Mouse (Mus musculus): ENCODE measurements around the gene Hspa12b. TPM values are rescaled to one million over a fixed set of nuclear protein-coding genes. Genes with fewer than 3 reads are reported as not detected.

Gene Hspa12b
- polyA plus RNA-seq, 2 experiments = 10.2 to 42.7 TPM

GRCm38 (mm10) chr2:131179246-131179886 is 52.3 kb downstream of the Hspa12b start:
- peak overlapping the region; percentile 58 for H3K4me3 ChIP-seq (replicated peaks; ENCODE audit: low read length)
- H3K4me2 ChIP-seq (replicated peaks; ENCODE audit: low read depth, low read length, severe bottlenecking) = peak overlapping the region; percentile 96
- peak overlapping the region; percentile 93 for H3K27ac ChIP-seq (replicated peaks; ENCODE audit: low read depth, low read length)
- DNase-seq (ENCODE audit: low spot score) (peak; percentile 53), ATAC-seq (ENCODE audit: low FRiP score, low read depth) (peak; percentile 77)
- peaks cover 18% of the 10 kb centered on the region; the same call in 1 of the 2 replicates for H3K36me3 ChIP-seq (ENCODE audit: control insufficient read depth, insufficient read depth, low read length)
- H3K9me3 ChIP-seq (ENCODE audit: control insufficient read depth, low read length) = no peaks in the 10 kb centered on the region
- no peak for TF ChIP-seq POLR2A (IDR thresholded peaks at IDR 0.05; ENCODE audit: borderline replicate concordance, extremely low read depth, insufficient read depth, insufficient read length)
- H3K4me1 ChIP-seq (ENCODE audit: control insufficient read depth, insufficient read depth, low read length) = peaks cover 25% of the 10 kb centered on the region
- WGBS = under 1% methylated on average over 47 of the region's 67 CpGs
- H3K27me3 ChIP-seq (ENCODE audit: control insufficient read depth, insufficient read depth, low read length) = no peaks in the 10 kb centered on the region
- H3K9ac ChIP-seq (ENCODE audit: low read depth, low read length, severe bottlenecking) = peak overlapping the region; percentile 89

GRCm38 (mm10) chr2:131179990-131180587 is 53.0 kb downstream of the Hspa12b start, which contains the start of gene Cenpb:
Gene Cenpb, minus strand, starts transcription at chr2:131180067.
- 4% methylated on average over 32 of the region's 57 CpGs for WGBS
- H3K27ac ChIP-seq (replicated peaks; ENCODE audit: low read depth, low read length) = peak within 1 kb of the TSS; percentile 93
- DNase-seq (ENCODE audit: low spot score) = peak; percentile 76
- ATAC-seq (ENCODE audit: low FRiP score, low read depth) = peak; percentile 90
- H3K27me3 ChIP-seq (ENCODE audit: control insufficient read depth, insufficient read depth, low read length) = no peaks in the 10 kb centered on the region
- peaks cover 25% of the 10 kb centered on the region for H3K4me1 ChIP-seq (ENCODE audit: control insufficient read depth, insufficient read depth, low read length)
- H3K4me2 ChIP-seq (replicated peaks; ENCODE audit: low read depth, low read length, severe bottlenecking) = peak within 1 kb of the TSS; percentile 96
- H3K36me3 ChIP-seq (ENCODE audit: control insufficient read depth, insufficient read depth, low read length) = peaks cover 18% of the 10 kb centered on the region; the same call in 1 of the 2 replicates
- no peaks in the 10 kb centered on the region for H3K9me3 ChIP-seq (ENCODE audit: control insufficient read depth, low read length)
- no peak for TF ChIP-seq POLR2A (IDR thresholded peaks at IDR 0.05; ENCODE audit: borderline replicate concordance, extremely low read depth, insufficient read depth, insufficient read length)
- peak within 1 kb of the TSS; percentile 58 for H3K4me3 ChIP-seq (replicated peaks; ENCODE audit: low read length)
- H3K9ac ChIP-seq (ENCODE audit: low read depth, low read length, severe bottlenecking) = peak within 1 kb of the TSS; percentile 89

- TF ChIP-seq POLR2A (IDR thresholded peaks at IDR 0.05; ENCODE audit: borderline replicate concordance, extremely low read depth, insufficient read depth, insufficient read length) = no peak
- no peaks in the 10 kb centered on the region for H3K27me3 ChIP-seq (ENCODE audit: control insufficient read depth, insufficient read depth, low read length)
- H3K4me2 ChIP-seq (replicated peaks; ENCODE audit: low read depth, low read length, severe bottlenecking) = peak overlapping the region; percentile 66
- H3K9me3 ChIP-seq (ENCODE audit: control insufficient read depth, low read length) = no peaks in the 10 kb centered on the region
- 3% methylated on average over 14 of the region's 14 CpGs for WGBS
- peak overlapping the region; percentile 59 for H3K4me3 ChIP-seq (replicated peaks; ENCODE audit: low read length)
- H3K4me1 ChIP-seq (ENCODE audit: control insufficient read depth, insufficient read depth, low read length) = peaks cover 17% of the 10 kb centered on the region
- peaks cover 13% of the 10 kb centered on the region; the same call in 1 of the 2 replicates for H3K36me3 ChIP-seq (ENCODE audit: control insufficient read depth, insufficient read depth, low read length)
- H3K27ac ChIP-seq (replicated peaks; ENCODE audit: low read depth, low read length) = peak overlapping the region; percentile 70; the same call in 1 of the 2 replicates
- peak overlapping the region; percentile 64 for H3K9ac ChIP-seq (ENCODE audit: low read depth, low read length, severe bottlenecking)
- ATAC-seq (ENCODE audit: low FRiP score, low read depth) (no peak), DNase-seq (ENCODE audit: low spot score) (no peak)
These were observed 59.3 kb downstream of the Hspa12b start for GRCm38 (mm10) chr2:131186343-131186742.

GRCm38 (mm10) chr2:131186771-131187601 is 59.9 kb downstream of the Hspa12b start, which contains the start of the genes Cdc25b and Spef1:
Gene Cdc25b, plus strand, starts transcription at chr2:131186949.
Gene Spef1, minus strand, starts transcription at chr2:131187282.
- H3K27me3 ChIP-seq (ENCODE audit: control insufficient read depth, insufficient read depth, low read length) = no peaks in the 10 kb centered on the region
- peaks cover 19% of the 10 kb centered on the region for H3K36me3 ChIP-seq (ENCODE audit: control insufficient read depth, insufficient read depth, low read length)
- TF ChIP-seq POLR2A (IDR thresholded peaks at IDR 0.05; ENCODE audit: borderline replicate concordance, extremely low read depth, insufficient read depth, insufficient read length) = 0 out of 2 replicates have a peak, but pooled peaks have one; percentile 42
- peak within 1 kb of the TSS; percentile 70 for H3K27ac ChIP-seq (replicated peaks; ENCODE audit: low read depth, low read length)
- ATAC-seq (ENCODE audit: low FRiP score, low read depth) (peak; percentile 89), DNase-seq (ENCODE audit: low spot score) (peak; percentile 86)
- H3K9ac ChIP-seq (ENCODE audit: low read depth, low read length, severe bottlenecking) = peak within 1 kb of the TSS; percentile 64
- H3K4me1 ChIP-seq (ENCODE audit: control insufficient read depth, insufficient read depth, low read length) = peaks cover 17% of the 10 kb centered on the region
- H3K9me3 ChIP-seq (ENCODE audit: control insufficient read depth, low read length) = no peaks in the 10 kb centered on the region
- 1% methylated on average over 40 of the region's 43 CpGs for WGBS
- H3K4me3 ChIP-seq (replicated peaks; ENCODE audit: low read length) = peak within 1 kb of the TSS; percentile 59
- peak within 1 kb of the TSS; percentile 66 for H3K4me2 ChIP-seq (replicated peaks; ENCODE audit: low read depth, low read length, severe bottlenecking)

- peak overlapping the region; percentile 64 for H3K9ac ChIP-seq (ENCODE audit: low read depth, low read length, severe bottlenecking)
- ATAC-seq (ENCODE audit: low FRiP score, low read depth) = no peak
- DNase-seq (ENCODE audit: low spot score) = no peak
- no peak for TF ChIP-seq POLR2A (IDR thresholded peaks at IDR 0.05; ENCODE audit: borderline replicate concordance, extremely low read depth, insufficient read depth, insufficient read length)
- H3K9me3 ChIP-seq (ENCODE audit: control insufficient read depth, low read length) = no peaks in the 10 kb centered on the region
- no peaks in the 10 kb centered on the region for H3K27me3 ChIP-seq (ENCODE audit: control insufficient read depth, insufficient read depth, low read length)
- peaks cover 24% of the 10 kb centered on the region for H3K36me3 ChIP-seq (ENCODE audit: control insufficient read depth, insufficient read depth, low read length)
- 21% methylated on average over 3 of the region's 3 CpGs for WGBS
- H3K27ac ChIP-seq (replicated peaks; ENCODE audit: low read depth, low read length) = no peak overlapping the region
- peak overlapping the region; percentile 66 for H3K4me2 ChIP-seq (replicated peaks; ENCODE audit: low read depth, low read length, severe bottlenecking)
- peaks cover 17% of the 10 kb centered on the region for H3K4me1 ChIP-seq (ENCODE audit: control insufficient read depth, insufficient read depth, low read length)
- H3K4me3 ChIP-seq (replicated peaks; ENCODE audit: low read length) = peak overlapping the region; percentile 59
These were observed 60.5 kb downstream of the Hspa12b start for GRCm38 (mm10) chr2:131187602-131187922.
